Mouse (Mus musculus) layer of hippocampus, adult 8-10 months (tissue): ENCODE measurements at regions not wholly inside any gene's neighbourhood (a gene's known extent, or its start where the extent isn't known, plus 50 kb on each side); places are given as distances from the start of the nearest gene placed in this dataset.

Source experiments
- DNase-seq, 2 experiments: peaks; one replicate each; pipeline ENCODE4 v3.0.0; 2022; ENCODE audit warnings: low spot score in 2 of 2

DNA sequence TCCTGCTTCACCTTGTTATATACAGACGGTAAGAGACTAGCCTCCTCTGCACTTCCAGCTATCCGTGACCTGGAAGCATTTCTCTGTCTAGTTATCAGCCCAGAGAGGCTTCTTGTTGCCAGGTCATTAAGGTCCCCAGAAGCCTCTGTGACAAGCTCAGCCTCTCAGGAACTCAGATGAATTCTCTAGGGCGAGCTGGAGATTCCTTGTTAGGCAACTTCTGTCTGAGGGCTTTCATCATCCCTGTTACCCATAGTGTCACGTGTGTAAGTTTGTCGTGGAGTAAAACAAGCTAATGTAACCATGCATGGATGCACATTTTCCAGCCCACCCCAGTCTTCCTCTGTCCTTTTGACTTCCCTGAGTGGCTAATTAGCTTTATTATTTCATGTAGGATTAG is 126.3 kb upstream of the Ednra start:
- DNase-seq: no peak

DNA sequence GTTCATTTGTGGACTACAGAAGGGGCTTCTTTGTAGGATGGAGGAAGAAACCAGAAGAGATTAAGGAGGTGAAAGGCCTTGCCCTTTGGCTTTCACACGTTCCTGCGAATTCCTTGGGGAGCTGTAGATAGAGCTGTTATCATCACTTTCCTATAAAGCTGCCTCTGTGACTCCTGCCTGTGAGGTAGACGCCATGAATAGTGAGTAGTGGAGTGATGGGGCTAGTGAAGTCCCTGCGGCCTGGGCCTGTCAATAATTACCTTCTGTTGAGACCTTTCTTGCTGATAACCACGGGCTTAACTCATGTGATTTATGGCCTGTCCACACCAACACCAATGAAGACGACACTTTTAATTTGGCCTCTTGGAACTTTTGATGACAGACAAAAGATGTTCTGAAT is 146.0 kb upstream of the Ednra start:
- DNase-seq: no peak

DNA sequence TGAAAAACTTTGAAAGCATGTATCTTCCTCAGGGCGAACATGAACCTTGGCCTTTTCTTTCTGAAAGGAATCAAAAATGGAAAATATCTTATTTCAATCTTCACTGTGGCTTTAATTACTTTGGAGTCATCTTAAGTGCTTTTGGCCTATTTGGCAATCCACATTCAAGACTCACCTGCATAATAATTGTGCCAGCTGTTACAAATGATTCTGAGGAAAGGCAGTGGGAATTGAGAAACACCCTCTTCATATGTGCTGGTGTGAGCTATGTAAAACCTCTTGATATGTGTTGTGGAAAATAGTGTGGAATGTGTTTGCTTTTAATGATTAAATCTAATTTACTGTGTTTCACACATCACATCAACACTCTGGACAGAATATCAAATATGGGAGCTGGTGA is 148.5 kb upstream of the Ednra start:
- DNase-seq: no peak

DNA sequence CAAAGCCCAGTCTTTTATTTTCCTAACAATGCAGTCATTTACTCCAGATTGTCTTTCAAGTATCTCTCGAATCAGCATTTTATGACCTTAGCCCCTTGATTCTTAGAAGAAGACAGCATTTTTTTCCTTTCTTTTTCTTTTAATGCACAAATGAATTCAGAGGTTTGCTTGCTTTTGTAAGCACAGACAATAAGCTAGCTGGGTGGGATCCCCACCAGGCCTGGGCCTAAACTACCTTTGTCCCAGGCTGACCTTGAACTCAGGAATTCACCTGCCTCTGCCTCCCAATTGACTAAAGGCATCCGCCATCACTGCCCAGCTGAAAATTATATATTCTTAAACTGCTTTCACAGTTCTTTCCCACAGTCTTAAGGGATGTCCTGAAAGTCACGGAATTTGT is 195.5 kb upstream of the Ednra start:
- no peak for DNase-seq

DNA sequence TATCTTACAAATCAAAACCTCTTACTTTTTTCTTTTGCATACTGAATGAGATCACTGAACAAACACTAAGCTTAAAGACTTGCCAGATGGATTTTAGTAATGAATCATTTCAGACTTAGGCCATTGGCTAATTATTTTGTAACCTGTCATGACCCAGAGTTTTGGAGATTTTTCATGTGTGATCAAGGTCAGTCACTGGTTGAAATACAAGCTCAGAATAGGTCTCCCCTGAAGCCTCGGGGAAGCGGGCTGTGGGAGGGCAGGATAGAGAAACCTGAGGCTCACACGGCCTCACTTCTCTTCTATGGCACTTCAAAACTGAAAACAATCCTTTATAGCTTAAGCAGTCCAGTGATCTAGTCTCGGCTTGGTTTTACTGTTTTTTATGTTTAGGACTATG is 197.6 kb upstream of the Ednra start:
- DNase-seq: no peak

DNA sequence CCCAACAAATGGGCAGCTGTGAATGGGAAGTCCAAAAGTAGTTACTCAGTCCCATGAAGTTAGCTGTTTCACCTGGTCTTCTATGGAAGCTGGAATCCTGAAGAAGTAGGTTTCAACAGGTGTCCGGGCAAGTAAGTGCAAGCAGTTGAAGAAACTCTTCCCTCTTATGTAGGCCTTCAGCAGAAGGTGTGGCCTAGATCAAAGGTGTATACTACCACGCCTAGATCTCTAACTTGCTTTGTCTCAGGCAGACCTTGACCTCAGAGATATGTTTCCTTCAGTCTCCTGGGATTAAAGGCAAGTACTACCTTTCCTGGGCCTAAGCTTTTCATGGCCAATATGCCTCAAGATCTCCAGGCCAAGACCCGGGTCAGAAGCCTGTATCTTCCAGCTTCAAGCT is 223.4 kb upstream of the Ednra start:
- DNase-seq: no peak

DNA sequence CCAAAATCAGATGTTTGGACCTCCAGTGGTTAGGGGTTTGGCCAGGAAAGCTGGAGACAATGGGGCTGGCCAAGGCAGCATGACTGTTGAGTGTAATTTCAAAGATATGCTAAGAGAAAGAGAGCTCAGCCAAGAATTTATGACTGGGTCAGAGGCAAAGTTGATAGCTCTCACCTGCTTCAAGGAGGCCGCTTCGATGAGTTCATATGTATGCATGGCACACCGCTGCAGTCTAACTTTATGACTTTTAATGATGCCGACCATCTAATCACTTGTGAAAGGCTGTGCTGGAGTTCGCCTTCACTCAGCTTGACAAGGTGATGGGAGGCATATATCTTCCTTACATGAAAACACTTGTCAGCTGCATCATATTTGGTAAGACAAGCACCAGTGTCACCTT is 225.4 kb upstream of the Ednra start:
- no peak for DNase-seq

DNA sequence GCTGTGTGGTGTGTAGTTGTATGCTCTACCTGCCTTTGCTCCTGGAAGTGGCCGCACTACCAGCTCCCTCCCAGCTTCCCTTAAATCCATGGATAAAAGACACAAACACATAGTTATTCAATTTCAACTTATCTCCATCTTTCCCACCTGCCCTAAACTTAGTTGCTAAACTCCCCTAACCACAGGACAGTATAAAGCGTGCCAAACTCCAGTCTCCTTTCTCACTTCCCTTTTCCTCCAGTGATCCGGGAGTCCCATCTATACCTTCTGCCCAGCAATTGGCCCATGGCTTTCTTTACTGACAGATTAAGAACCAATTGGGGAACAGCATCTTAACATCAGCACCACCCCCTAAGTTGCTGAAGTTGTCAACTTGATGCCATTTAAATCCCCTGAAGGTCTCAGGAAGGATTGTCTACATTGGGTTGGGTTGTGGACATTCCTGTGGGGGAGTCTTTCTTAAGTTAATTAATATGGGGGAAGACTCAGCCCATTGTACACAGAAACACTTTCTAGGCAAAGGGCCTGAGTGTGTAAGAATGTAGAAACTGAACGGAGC is 234.6 kb upstream of the Ednra start:
- no peak for DNase-seq

DNA sequence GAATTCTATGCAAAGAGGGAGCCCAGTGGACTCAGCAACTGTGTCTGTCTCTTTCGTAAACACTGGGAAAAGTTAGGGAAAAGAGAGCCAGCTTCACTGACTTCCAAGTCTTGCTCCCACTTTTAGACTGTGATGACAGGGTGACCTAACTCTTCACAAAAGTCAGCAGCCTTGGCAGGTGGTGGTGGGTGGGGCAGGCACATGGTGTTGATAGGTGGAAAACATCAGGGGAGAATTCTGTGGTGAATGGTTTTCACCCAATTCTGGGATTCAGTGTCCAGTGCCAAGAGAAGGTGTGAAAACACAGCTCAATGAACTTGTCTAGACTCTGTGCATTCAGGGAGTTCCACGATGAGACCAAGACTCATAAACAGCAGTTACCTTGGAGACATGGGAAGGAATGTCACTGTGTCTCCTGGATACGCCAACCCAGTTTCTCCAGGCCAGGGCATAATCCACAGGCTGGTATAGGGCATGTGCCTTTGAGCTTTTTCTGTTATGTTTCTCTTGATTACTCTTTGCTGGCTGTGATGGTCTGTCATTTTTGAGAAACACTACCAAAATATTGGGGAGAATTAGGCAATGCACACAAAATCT is 238.9 kb upstream of the Ednra start:
- DNase-seq: no peak

DNA sequence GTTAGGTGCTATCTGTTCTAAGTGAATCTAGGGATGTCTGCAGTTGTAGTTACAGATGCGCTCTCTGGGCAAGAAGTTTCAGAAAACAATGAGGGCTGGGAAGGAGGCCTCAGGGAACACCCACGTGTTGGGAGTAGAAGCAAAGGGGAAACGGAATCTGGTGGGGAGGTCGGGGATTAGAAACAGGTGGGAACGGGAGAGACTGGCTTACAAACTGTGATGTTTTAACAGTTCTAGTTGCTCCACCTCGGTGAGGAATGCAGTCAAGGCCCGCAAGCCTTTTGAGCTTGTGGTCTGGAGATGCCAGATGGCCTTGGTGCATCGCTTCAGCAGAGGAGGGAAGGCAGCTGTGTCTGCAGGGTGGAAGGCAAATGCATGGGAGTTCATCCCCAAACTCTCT is 242.7 kb upstream of the Ttc29 start:
- no peak for DNase-seq

DNA sequence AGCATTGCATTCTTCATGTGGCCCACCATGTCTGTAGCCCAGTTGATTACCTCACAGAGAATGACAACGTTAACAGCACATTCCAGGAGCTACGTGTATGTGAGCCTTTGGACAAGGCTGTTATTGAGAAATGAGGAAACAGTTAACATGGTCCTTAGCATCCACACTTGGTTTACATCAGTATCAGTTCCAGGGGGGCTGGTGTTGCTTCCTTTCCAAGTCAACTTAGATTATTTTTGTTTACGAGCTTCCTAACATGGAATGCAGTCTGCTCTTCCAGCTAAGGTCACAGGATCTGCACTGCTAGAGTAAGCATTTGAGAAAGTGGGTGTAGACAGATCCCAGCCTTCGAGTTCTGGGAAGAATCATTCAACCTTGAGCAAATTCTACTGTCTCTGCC is 239.4 kb upstream of the Ttc29 start:
- no peak for DNase-seq

DNA sequence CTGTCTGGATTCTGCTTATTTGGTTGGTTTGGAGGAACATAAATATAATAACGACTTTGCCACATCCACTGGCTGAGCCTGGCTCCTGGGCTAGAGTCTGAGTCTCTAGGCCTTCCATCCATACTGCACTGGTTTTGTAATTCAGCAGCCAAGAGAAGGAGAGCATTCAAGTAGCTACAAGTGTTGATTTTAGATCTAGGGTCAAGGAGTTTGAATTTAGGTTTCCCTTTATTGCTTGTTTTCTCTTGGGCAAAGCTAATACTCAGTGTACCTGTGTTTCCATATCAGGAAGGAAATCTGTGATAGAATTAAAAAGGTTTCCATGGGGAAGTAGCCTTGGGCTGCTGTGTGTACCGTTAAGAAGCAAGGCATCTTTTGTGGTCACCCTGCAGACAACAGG is 234.0 kb upstream of the Ttc29 start:
- no peak for DNase-seq

DNA sequence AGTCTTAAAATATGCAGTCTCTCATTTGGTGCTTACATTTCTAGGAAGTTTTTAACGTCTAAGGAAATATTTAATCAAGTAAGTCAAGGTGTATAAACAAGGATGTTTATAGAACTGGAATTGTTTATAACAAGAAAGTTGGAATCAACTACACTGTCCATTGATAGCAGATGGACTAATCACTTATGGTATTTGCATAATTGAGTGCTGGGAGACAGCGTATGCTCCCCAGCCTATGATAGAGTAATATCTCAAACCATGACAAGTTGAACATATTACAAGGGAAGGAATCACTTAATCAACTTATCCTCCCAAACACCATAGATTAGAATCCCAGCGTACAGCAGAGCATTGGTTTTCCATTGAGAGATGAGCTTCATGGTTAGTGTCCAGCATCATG is 232.4 kb upstream of the Ttc29 start:
- no peak for DNase-seq

DNA sequence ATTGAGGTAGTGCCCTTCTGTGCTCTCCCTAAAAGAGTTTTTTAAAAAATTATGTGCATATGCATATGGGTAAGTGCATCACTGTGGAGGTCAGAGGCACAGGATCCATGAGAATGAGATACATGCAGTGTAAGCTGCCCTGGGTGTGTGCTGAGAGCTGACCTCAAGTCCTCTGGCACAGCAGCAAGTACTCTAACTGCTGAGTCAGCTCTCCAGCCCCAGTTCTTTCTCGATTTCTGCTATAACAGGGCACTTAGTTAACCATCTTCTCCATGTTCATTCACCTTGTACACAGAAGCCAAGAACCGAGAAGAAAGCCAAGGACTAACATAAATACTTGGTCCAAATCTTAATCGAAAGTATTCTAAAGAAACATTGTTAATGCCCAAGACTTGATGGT is 231.1 kb upstream of the Ttc29 start:
- DNase-seq: no peak

DNA sequence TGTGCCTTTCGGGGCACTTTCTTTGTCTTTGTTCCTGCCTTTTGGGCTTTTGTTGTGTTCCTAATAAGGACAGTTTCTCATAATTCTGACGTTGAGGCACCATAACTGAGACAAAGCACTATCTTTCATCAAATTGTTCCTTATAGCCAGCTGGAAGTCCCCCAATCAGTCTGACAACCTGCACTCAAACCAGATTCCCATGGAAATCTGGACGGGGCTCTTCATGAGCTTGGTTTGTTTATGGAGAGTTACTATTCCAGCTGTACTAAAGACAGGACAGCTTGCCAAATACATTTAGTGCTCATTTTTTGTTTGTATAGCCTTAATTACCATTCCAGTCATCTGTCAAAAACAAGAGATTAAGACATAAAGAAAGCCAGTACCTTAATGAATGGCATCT is 229.6 kb upstream of the Ttc29 start:
- DNase-seq: no peak

DNA sequence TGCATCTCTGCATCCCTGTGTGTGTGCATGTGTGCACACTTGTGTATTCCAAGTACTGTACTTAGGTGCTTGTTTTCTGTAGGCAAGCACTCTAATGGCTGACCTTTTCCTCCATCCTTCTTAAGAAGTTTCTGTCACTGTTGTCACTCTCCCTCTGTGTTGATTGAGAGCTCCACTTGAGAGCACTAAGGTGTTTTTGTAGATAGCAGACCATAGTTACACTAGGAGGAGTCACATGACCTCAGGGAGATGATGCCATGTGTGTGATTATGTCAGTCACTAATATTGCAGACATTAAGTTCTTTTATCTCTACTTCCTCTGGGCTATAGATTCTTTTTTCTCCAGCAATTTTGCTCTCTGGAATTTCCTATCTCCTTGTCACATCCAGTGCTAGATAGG is 225.9 kb upstream of the Ttc29 start:
- DNase-seq: no peak

DNA sequence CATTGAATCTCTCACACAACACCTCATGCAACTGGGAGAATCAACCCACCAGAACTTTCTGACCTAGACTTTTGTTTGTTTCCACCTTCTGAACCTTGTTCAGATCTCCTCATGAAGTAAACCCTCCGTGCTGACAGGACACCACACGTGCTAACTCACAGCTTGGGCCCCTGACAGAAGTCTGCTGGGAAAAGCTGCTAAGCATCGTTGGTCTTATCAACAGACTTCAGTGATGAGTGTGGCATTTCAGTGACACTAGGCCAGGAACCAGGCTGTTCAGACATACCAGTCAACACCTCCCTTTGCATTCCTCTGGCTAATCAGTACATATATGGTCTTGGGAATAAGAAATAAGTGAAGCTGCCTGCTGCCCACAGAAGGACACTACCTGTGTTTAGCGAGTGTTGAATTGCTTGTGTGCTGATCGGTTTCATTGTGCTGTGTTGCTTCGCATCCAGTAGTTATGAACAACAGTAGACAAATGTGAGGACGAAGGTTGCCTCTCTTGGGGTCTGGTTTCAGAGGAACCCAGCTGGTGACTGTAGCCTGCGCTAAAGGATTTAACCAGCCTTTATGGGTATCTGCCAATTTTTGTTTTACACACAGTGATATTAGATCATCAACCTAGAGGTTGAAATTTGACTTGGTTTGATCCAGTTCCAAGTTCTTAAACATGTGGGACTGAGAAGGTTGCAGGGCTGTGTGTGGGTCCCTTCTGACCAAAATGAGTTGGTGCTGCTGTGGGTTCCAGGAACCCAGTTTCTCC is 224.6 kb upstream of the Ttc29 start:
- no peak for DNase-seq

DNA sequence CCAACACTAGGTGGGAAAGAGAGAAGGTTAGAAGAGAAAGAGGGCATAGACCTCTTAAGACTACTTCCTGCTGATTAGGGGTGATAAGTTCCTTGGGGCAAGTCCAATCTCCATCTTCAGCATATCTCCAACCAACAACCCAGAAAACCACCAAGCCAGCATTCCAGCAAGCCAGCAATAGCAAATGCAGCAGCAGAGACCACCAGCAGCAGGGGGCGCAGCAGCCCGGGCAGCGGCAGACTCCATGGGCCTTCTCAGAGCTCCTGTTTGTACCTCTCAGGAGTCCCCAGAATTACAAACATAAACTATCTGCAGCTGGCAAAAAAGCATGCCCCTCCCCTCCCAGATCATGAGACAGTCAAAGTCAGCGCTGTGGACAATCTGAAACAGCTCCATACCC is 222.0 kb upstream of the Ttc29 start:
- no peak for DNase-seq

DNA sequence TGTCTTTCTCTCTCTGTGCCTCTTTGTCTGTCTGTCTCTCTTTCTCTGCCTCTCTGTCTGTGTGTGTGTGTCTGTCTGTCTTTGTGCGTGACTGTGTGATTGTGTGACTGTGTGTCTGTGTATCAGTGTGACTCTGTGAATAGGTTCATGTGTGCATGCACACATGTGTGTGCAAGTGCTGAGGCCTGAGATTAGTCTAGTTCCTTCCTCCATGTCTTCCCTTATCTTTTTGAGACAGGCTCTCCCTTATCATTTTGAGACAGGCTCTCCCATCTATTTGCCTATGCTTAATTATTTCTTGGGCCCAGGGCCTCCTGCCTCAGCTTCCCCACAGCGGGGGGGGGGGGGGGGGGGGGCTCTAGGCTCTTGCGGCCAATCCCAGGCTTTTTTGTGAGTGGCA is 212.8 kb upstream of the Ttc29 start:
- DNase-seq: no peak

DNA sequence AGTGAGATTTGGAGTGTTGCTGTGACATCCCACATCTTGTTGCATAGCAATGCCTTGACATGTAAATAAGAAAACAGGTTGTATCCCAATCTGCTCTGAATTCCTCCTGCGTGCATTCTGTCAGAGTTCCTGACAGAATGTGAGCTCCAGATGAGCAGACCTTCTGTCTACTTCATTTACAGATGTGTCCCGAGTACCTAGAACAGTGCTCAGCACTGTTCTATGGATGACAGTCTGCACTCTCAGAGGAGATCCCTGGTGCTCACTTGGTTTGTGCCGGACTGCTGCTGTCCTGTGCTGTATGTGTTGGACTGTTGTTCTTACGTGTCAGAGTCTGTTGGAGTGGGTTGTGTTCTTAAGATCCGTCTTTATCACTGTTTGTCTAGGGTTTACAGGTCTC is 211.4 kb upstream of the Ttc29 start:
- no peak for DNase-seq

DNA sequence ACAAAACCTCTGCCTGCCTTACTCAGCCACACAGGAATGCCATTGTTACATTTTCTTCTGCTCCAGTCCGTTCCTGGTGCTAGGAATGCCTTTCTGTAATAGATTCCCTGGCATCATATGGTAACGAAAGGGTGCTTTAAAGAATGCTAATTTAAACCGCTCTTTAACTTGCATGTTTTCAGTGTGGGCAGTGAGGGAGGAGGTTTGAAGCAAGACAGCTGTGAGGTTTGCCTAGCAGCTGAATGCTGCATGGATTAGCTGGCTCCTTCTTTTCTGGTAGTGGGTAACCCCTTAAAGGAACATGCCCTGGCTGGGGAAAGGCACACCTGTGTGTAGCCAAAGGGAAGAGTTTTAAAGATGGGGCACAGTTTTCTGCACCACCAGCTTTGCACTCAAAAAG is 211.0 kb upstream of the Ttc29 start:
- no peak for DNase-seq

DNA sequence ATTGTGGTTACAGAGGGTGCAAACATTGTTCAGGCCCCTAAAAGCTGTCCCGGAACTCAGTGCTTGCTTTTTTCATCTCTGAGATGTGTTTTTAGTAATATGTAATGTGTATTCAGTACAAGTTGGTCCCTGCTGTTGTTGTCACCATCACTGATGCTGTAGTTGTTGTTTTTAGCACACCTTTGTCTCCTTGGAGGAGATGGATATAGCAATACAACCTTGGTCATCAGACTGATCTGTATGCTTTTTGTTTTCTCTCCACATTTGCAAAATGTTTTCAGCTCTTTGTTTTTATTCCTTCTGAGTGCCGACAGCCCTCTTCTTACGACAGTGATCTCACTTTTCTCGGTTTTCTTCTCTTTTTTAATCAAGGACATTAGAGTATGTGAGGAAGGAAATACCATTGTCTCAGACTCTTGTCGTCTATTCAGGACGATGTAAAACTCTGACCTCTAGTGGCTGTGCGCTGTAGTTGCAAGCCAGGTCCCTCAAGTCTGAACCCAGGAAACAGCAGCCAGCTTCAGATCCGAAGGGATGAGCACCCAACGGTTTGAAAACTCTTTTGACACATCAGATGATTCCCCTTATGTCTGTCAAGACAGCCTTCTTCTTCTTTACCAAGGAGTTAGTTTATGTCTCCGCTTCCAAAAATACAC is 209.1 kb upstream of the Ttc29 start:
- DNase-seq: peak; percentile 47 to 72

DNA sequence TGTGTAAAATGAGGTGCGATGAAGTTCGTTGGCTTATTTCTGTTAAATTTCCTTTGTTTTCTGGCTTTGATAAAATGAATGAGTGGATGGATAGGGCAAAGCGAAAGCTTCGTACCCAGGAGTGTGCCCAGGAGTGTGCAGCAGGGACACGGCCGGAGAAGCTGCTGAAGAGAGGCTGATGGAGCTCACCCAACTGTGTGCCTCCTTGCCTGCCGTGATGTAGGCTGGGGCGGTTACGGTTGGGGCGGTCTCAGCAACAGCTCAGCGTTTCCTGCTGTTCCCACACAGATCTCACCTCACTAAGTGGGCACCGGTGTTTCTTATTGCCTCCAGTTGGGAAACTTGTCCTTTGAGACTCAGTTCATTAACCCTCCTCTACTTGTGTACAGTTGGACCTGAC is 208.2 kb upstream of the Ttc29 start:
- no peak for DNase-seq
